Mouse (Mus musculus) hindbrain, embryonic 12.5 days (tissue): ENCODE results near the gene Ndst2. TPM values are rescaled to one million over a fixed set of nuclear protein-coding genes. Genes with fewer than 3 reads are reported as not detected.

Source experiments
- ATAC-seq: fragments of 200-750 bp; cut with Nextera tagmentation; 2 replicates; pipeline ENCODE4 v1.8.0; 2017; ENCODE audit warnings: moderate TSS enrichment; ENCODE audit not compliant: low FRiP score
- H3K27ac ChIP-seq: fragments of 300-500 bp; sonication (generic); 2 replicates; pipeline ENCODE4 v1.5.1; 2016; ENCODE audit warnings: mild to moderate bottlenecking
- H3K27me3 ChIP-seq: fragments of 300-500 bp; sonication (generic); 2 replicates; pipeline ENCODE4 v1.6.1; 2016; ENCODE audit warnings: mild to moderate bottlenecking
- H3K36me3 ChIP-seq: fragments of 300-500 bp; sonication (generic); 2 replicates; pipeline ENCODE4 v1.6.1; 2016; ENCODE audit warnings: mild to moderate bottlenecking
- H3K4me1 ChIP-seq: fragments of 300-500 bp; sonication (generic); 2 replicates; pipeline ENCODE4 v1.6.1; 2016
- H3K4me2 ChIP-seq: fragments of 300-500 bp; sonication (generic); replicated peaks from 2 replicates; pipeline ENCODE4 v1.6.1; 2016; ENCODE audit warnings: mild to moderate bottlenecking
- H3K4me3 ChIP-seq: fragments of 300-500 bp; sonication (generic); 2 replicates; pipeline ENCODE4 v1.5.1; 2016; ENCODE audit warnings: mild to moderate bottlenecking
- H3K9ac ChIP-seq: fragments of 300-500 bp; sonication (generic); 2 replicates; pipeline ENCODE4 v1.6.1; 2016; ENCODE audit warnings: mild to moderate bottlenecking, moderate library complexity
- H3K9me3 ChIP-seq: fragments of 300-500 bp; sonication (generic); replicated peaks from 2 replicates; pipeline ENCODE4 v1.6.1; 2016; ENCODE audit warnings: mild to moderate bottlenecking
- WGBS: fragments of 180-500 bp; shearing (Covaris S2); methylation state at CpG from one replicate; pipeline ENCODE4 v1.1.7; 2016; 5-methylcytosine and 5-hydroxymethylcytosine counted together
- polyA plus RNA-seq: library from polyadenylated mRNA; unstranded; fragments of >200 nt; fragmentation: Nextera tagmentation; extraction: Ambion mirVana; gene quantifications from 2 replicates; pipeline ENCODE4 v1.2.1, GENCODE M21; 2016

Ndst2 gene
- polyA plus RNA-seq, 1 experiment from 2014 or later: 27.2 TPM

- Histone ChIP-seq H3K4me2 (no peak overlapping the region), H3K27ac (peak overlapping the region; percentile 78), H3K9me3 (no peaks in the 10 kb centered on the region), H3K36me3 (peaks cover 42% of the 10 kb centered on the region), H3K27me3 (no peaks in the 10 kb centered on the region), H3K4me3 (no peak overlapping the region), H3K4me1 (peaks cover 13% of the 10 kb centered on the region), H3K9ac (no peak overlapping the region)
- no peak for ATAC-seq
- 71% methylated on average over 2 of the region's 2 CpGs for WGBS
Measured at GRCm38 (mm10) chr14:20735052-20735451, 690 bp upstream of the Ndst2 start.

DNA sequence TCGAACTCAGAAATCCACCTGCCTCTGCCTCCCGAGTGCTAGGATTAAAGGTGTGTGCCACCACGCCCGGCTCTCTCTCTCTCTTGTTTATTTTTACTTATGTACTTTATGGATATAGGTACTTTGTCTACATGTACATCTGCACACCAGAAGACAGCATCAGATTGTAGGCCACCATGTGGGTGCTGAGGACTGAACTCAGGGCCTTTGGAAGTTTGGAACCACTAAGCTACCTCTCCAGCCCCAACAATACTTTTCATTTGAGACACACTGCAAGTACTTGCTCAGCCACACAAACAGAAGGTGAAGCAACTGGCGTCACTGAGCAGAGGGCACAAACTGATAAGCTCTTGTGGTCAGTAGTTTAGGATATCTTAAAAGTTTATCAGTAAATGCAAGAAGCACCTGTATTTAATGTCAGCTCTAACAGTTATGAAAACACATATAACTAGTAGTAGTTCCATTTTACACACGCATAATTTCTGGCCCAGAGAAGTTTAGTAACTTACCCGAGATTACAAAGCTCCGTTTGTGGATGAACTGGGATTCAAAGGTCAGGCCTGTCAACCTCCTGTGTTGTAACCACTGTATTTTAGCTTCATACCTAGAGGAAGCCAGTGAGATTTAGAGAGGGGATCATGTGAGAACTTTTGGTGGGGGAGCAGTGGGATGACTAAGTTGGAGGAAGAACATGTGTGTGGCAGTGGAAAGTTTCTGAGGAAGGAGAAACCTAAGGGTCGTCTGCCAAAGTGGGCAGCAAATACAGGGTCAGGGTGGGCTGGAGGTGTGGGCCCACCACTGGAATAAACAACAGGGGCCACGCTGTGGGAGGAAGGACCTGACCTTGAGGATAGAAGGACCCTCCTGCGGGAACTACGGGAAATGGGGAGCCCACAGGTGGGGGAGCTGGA lies 1.1 kb downstream of the Ndst2 start:
- no peaks in the 10 kb centered on the region for H3K9me3 ChIP-seq
- peak overlapping the region; percentile 92 for H3K4me2 ChIP-seq
- H3K4me1 ChIP-seq: peaks cover 13% of the 10 kb centered on the region
- H3K36me3 ChIP-seq: peaks cover 41% of the 10 kb centered on the region
- no peak for ATAC-seq
- peak overlapping the region; percentile 93 for H3K9ac ChIP-seq
- H3K27me3 ChIP-seq: no peaks in the 10 kb centered on the region
- WGBS: 51% methylated on average over 12 of the region's 12 CpGs
- peak overlapping the region; percentile 89 for H3K4me3 ChIP-seq
- H3K27ac ChIP-seq: peak overlapping the region; percentile 78; the same call in 1 of the 2 replicates

DNA sequence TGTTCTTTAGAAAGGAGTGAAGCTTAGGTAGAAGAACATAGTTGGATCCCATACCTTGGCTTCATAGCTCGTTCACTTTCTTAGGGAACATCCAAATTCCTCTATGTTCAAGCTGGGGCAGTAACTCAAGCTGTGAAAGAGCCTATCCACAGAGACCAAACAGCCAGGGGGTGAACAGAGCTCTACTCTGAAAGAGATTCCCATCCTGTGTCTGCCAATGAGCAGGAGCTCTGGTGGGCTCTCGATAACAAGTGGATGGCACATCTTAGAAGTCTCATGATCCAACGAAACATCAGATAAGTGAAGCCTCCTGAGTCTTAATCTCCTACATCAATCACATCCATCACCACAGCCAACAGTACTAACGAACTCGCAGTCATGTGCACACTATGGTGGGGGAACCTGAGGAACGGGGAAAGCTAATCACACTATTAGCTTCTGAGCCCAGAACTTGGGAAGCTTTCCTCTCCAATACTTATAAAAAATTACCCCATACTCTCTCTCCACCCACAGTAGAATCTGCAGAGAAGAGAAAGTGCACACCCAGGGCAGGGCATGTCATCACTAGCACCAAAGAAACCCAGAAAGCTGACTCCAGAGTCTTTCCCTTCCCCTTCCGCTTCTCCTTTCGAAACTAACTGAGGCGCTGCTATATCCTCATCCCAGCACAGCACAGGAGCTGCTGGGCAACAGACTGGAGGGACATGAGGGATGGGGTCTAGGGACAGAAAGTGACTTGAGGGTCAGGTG lies 3.3 kb downstream of the Ndst2 start:
- Histone ChIP-seq H3K27ac (no peak overlapping the region), H3K9ac (no peak overlapping the region), H3K27me3 (no peaks in the 10 kb centered on the region), H3K4me1 (peaks cover 13% of the 10 kb centered on the region), H3K4me2 (no peak overlapping the region), H3K9me3 (no peaks in the 10 kb centered on the region), H3K4me3 (no peak overlapping the region), H3K36me3 (peaks cover 46% of the 10 kb centered on the region)
- ATAC-seq: no peak
- WGBS: 94% methylated on average over 9 of the region's 9 CpGs

DNA sequence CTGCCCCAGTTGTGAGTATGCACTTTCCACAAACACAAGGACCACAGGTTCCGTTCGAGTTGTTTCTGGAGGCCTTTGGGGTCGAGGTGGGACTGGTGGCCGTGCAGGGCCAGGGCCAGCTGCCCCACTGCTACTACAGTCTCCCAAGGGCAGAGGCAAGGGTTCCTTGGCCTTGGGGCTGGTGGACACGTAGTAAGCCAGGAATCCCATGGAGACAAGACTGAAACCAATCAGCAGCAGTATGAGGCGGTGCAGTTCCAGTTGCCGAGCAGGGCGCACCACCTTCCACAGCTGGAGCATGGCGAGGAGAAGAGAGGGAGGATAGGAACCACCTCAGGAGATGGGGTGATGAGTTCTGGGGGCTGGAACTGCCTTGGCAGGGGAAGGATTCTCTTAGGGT lies 4.5 kb downstream of the Ndst2 start:
- Histone ChIP-seq H3K27me3 (no peaks in the 10 kb centered on the region), H3K27ac (no peak overlapping the region), H3K9ac (no peak overlapping the region), H3K4me3 (no peak overlapping the region), H3K36me3 (peaks cover 55% of the 10 kb centered on the region), H3K4me1 (peaks cover 9% of the 10 kb centered on the region), H3K9me3 (no peaks in the 10 kb centered on the region), H3K4me2 (no peak overlapping the region)
- no peak for ATAC-seq
- WGBS: 92% methylated on average over 9 of the region's 9 CpGs

- H3K36me3 ChIP-seq: peaks cover 93% of the 10 kb centered on the region
- no peak overlapping the region for H3K9ac ChIP-seq
- no peaks in the 10 kb centered on the region for H3K27me3 ChIP-seq
- no peak for ATAC-seq
- H3K4me3 ChIP-seq: no peak overlapping the region
- no peak overlapping the region for H3K27ac ChIP-seq
- no peak overlapping the region for H3K4me2 ChIP-seq
- no peaks in the 10 kb centered on the region for H3K4me1 ChIP-seq
- 82% methylated on average over 6 of the region's 6 CpGs for WGBS
- H3K9me3 ChIP-seq: no peaks in the 10 kb centered on the region
Measured at GRCm38 (mm10) chr14:20725660-20726339, 8.6 kb downstream of the Ndst2 start.

- Histone ChIP-seq H3K27me3 (no peaks in the 10 kb centered on the region), H3K27ac (no peak overlapping the region), H3K36me3 (peaks cover 92% of the 10 kb centered on the region), H3K9ac (no peak overlapping the region), H3K4me2 (no peak overlapping the region), H3K4me3 (no peak overlapping the region), H3K4me1 (no peaks in the 10 kb centered on the region), H3K9me3 (no peaks in the 10 kb centered on the region)
- 36% methylated on average over 5 of the region's 5 CpGs for WGBS
- ATAC-seq: 0 out of 2 replicates have a peak, but pooled peaks have one; percentile 2
Measured at GRCm38 (mm10) chr14:20724043-20724442, 10.3 kb downstream of the Ndst2 start.

DNA sequence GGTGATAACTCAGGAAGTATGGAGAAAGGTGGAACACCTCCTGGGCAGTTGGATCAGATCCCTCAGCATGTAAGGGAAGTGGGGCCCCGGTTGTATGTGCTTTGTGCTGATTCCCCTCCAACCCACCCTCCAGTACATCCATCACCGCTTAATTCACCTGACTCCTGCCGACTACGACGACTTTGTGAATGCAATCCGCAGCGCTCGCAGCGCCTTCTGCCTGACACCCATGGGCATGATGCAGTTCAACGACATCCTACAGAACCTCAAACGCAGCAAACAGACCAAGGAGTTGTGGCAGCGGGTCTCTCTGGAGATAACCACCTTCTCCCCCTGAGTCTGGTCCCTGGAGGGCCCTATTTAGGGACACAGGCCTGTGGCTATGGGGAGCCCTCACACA lies 11.4 kb downstream of the Ndst2 start:
- Histone ChIP-seq H3K4me3 (no peak overlapping the region), H3K36me3 (peaks cover 94% of the 10 kb centered on the region), H3K27ac (no peak overlapping the region), H3K4me2 (no peak overlapping the region), H3K9me3 (no peaks in the 10 kb centered on the region), H3K27me3 (no peaks in the 10 kb centered on the region), H3K9ac (no peak overlapping the region), H3K4me1 (no peaks in the 10 kb centered on the region)
- ATAC-seq: no peak
- WGBS: 89% methylated on average over 12 of the region's 12 CpGs

DNA sequence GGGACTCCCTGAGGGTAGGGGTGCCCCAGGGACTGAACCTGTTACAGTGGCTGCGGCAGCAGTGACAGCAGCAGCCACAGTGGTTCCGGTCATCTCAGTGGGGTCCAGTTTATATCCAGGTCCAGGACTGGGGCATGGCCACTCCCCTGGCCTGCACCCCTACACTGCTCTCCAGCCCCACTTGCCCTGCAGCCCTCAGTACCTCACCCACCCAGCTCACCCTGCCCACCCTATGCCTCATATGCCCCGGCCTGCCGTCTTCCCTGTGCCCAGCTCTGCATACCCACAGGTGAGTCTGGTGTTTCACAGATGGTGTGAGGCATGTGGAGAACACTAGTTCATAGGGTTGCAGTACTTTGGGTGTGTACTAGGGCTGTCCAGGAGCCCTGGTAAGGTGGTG lies 13.0 kb downstream of the Ndst2 start:
- Histone ChIP-seq H3K4me1 (no peaks in the 10 kb centered on the region), H3K27me3 (no peaks in the 10 kb centered on the region), H3K9me3 (no peaks in the 10 kb centered on the region), H3K9ac (no peak overlapping the region), H3K36me3 (peaks cover 98% of the 10 kb centered on the region), H3K4me2 (no peak overlapping the region), H3K4me3 (no peak overlapping the region), H3K27ac (no peak overlapping the region)
- 94% methylated on average over 4 of the region's 4 CpGs for WGBS
- ATAC-seq: no peak

- H3K36me3 ChIP-seq: peaks cover 97% of the 10 kb centered on the region
- H3K4me3 ChIP-seq: no peak overlapping the region
- H3K4me1 ChIP-seq: no peaks in the 10 kb centered on the region
- no peak overlapping the region for H3K4me2 ChIP-seq
- no peak for ATAC-seq
- no peaks in the 10 kb centered on the region for H3K9me3 ChIP-seq
- no peaks in the 10 kb centered on the region for H3K27me3 ChIP-seq
- 95% methylated on average over 12 of the region's 12 CpGs for WGBS
- no peak overlapping the region for H3K27ac ChIP-seq
- H3K9ac ChIP-seq: no peak overlapping the region
Measured at GRCm38 (mm10) chr14:20719767-20720166, 14.6 kb downstream of the Ndst2 start.

GRCm38 (mm10) chr14:20718443-20718842 lies 15.9 kb downstream of the Ndst2 start:
- no peak overlapping the region for H3K4me3 ChIP-seq
- ATAC-seq: no peak
- H3K36me3 ChIP-seq: peaks cover 97% of the 10 kb centered on the region
- WGBS: 91% methylated on average over 10 of the region's 10 CpGs
- H3K9me3 ChIP-seq: no peaks in the 10 kb centered on the region
- no peaks in the 10 kb centered on the region for H3K4me1 ChIP-seq
- no peak overlapping the region for H3K27ac ChIP-seq
- no peak overlapping the region for H3K9ac ChIP-seq
- no peak overlapping the region for H3K4me2 ChIP-seq
- no peaks in the 10 kb centered on the region for H3K27me3 ChIP-seq

DNA sequence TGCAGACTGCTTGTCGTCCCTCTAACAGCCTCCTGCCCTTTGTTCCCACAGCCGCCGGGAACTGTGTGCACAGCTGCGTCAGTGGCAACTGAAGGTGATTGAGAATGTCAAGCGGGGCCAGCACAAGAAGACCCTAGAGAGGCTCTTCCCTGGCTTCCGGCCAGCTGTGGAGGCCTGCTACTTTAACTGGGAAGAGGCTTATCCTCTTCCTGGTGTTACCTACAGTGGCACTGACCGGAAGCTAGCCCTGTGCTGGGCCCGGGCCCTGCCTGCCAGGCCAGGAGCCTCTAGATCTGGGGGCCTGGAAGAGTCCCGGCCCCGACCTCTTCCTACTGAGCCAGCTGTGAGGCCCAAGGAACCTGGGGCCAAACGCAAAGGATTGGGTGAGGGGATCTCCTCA lies 20.5 kb downstream of the Ndst2 start:
- Histone ChIP-seq H3K9ac (no peak overlapping the region), H3K9me3 (no peaks in the 10 kb centered on the region), H3K4me3 (no peak overlapping the region), H3K27me3 (no peaks in the 10 kb centered on the region), H3K36me3 (peaks cover 83% of the 10 kb centered on the region), H3K4me1 (peaks cover 9% of the 10 kb centered on the region), H3K27ac (no peak overlapping the region), H3K4me2 (no peak overlapping the region)
- 79% methylated on average over 11 of the region's 11 CpGs for WGBS
- ATAC-seq: no peak

DNA sequence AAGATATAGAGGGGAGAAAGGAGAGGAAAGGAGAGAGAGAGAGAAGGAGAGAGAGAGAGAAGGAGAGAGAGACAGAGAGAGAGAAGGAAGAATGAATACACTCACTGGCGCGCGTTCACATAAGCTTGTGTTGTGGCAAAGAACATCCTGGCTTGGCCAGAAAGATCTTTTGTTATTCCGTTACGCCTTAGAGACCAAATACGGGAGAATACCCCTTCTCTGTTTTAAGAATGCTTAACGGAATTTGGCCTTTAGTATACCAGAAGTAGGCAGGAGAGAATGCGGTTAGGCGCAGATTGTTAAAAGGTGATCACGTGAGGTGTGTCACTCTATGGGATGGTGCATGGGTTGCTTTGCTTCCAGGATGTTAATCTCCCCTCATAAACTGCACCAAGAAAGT lies 26.1 kb downstream of the Ndst2 start:
- no peaks in the 10 kb centered on the region for H3K27me3 ChIP-seq
- H3K4me2 ChIP-seq: peak overlapping the region; percentile 72
- WGBS: 9% methylated on average over 10 of the region's 10 CpGs
- no peaks in the 10 kb centered on the region for H3K9me3 ChIP-seq
- H3K4me1 ChIP-seq: peaks cover 19% of the 10 kb centered on the region
- H3K4me3 ChIP-seq: peak overlapping the region; percentile 99
- ATAC-seq: no peak
- H3K36me3 ChIP-seq: peaks cover 41% of the 10 kb centered on the region
- H3K9ac ChIP-seq: peak overlapping the region; percentile 99
- peak overlapping the region; percentile 88; the same call in 1 of the 2 replicates for H3K27ac ChIP-seq
